Mouse (Mus musculus) liver, adult (tissue): Measurements from ENCODE around the gene Mast3.

ENCODE experiments used
- GATA4 ChIP-seq: IDR thresholded peaks from 2 replicates; pipeline ENCODE4 v1.6.1; 2014; ENCODE audit warnings: mild to moderate bottlenecking, low read length; ENCODE audit not compliant: insufficient replicate concordance

Mast3 gene

DNA sequence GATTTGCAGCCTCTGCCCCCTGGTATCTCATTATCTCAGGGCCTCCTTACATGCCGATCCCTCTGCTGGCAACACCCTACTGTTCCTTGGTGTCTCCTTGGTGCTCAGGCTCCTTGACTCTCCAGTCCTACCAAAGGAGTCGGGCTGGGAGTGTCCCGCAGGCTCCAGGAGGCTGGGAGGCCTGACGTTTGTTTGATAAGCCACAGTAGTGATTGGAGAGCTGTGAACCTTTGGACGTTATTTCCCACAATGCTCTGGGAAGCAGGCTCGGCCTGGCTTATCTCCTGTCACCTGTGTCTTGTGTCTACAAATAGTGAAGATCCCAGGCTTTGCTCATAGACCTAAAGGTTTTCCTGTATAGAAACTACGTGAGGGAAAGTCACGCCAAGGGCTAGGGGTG is 40.8 kb downstream of the Mast3 start:
- peak; percentile 69; the same call in 1 of the 2 replicates for TF ChIP-seq GATA4

DNA sequence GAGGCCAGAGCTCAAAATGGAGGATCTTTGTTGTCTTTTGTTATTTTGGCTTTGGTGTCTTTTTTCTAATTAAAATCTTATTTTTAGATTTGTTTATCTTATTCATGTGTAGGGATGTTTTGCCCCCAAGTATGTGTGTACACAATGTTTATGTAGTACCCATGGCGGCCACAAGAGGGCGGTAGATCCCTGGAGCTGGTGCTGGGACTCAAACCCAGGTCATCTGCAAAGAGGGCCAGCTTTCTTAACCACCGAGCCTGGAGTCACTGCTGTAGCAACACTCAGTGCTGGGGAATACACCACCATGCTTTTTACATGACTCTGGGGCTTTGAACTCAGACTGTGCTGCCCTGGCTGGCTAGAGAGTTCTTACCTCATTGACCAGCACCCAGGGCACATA is 41.5 kb downstream of the Mast3 start:
- TF ChIP-seq GATA4 = no peak

DNA sequence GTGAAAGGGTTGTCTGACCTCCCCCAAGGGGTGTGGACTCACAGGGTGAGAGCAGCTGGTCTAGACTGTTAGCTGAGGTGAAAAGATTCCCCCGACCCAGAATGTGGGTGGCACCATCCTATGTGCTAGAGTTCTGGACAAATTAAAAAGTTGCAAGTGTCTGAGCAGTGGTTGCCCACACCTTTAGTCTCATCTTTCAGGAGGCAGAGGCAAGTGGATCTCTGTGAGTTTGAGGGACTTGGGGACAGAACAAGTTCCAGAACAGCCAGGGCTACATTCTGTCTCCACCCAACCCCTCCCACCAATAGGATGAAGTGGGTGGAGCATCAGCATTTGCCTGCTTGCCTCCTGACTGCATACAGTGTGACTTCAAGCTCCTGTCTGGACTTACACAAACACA is 42.7 kb downstream of the Mast3 start:
- TF ChIP-seq GATA4 = no peak

DNA sequence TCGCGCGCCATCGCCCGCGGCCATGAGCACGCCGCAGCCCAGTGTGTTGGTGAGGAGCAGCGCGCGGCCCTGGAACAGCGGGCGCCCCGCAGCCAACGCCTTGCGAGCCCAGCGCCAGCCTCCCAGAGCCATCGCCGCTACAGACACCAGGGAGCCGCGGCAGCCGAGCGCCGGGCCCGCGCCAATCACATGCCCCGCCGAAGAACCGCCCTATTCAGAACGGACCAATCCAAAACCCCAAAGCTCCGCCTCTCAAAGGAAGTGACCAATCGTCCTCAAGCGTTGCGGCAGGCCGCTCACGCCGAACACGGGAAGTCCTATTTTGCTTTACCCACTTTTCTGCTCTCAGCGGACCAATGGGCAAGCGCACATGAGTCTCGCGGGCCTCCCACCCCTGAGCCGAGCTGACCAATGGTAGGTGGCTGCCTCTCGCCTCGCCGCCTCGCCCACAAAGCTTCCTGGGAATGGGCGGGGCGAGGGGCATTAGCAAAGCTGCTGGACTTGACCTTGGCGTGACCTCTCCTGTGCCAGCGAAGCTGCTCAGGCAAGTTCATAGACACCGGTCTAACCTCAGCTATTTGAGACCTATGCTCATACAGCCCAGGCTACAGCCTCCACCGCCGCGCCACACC is 44.0 kb downstream of the Mast3 start, which contains the start of gene Mpv17l2:
Gene Mpv17l2 (minus strand): TSS at position 172 of the 632 bp plus-strand sequence.
- TF ChIP-seq GATA4 = no peak

DNA sequence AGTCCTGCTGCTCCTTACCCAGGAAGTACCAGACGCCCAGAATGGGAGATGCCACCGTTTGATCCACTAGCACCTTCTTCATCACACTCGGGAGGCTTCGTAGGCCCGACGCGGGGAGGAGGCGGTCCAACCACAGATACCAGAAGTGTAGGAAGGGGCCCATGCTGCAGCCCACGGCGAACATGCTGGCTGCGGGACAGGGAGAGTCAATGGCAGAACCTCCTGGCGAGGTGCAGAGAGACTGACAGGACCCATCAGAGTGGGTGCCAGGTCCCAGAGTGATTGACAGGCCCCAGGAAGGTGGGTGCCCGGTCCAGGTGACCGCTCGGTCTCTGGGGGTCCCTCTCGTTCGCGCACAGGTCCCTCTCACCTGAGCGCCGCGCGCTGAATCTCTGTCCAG is 44.5 kb downstream of the Mast3 start:
- TF ChIP-seq GATA4 = no peak

DNA sequence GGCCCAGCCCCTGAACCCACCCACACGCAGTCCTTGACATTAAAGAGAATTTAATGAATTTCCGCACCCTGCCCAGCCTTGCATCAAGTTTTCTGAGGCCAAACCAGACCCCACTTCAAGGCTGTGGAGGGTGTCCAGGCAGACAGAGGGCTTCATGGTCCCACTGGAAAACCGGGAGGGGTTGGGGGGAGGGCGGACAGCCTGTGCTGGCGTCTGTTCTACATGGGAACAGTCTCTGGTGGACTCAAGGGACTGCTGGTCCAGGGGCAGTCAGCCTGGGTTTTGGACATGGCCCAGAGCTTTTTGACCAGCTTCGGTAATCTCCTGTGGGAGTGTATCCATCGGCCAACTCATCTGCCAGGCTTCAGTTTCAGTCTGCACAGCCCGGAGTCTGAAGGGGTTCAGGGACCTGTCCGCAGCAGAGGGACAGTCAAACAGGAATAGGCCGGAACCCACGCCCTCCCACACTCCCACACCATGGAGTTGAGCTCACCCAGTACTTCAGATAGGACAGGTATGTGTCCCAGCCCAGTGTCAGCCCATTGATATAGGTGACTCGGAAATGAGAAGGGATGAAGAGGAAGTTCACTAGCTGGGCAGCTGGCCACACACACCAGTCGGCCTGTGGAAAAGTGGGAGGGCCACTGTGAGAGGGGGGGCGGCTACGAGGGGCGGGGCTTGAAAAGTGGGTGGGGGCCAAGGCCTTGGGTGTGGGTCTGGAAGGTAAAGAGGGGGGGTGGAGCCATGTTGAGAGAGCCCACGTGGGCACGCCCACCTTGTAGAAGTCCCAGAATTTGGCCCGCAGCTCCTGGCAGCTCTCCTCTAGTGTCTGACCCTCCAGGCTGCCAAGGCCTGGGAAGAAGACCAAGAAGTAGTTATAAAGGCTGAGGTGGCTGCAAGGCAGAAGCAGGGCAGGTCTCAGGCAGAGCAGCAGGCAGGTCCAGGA is 46.0 kb downstream of the Mast3 start:
- no peak for TF ChIP-seq GATA4

DNA sequence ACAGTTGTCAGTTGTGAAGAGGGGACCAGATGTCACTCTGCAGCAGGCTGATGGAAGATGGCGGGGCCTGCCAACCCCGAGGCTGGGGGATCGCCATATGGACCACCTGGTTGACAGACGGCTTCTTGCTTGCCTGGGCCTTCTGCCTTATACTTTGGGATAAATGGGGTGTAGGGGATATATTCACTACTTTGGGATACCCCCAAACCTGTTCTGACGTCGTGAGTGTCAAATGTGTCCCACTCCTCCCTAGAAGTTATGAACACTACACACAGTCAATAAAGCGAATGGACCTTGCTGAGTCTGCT is 46.6 kb downstream of the Mast3 start:
- TF ChIP-seq GATA4 = no peak

DNA sequence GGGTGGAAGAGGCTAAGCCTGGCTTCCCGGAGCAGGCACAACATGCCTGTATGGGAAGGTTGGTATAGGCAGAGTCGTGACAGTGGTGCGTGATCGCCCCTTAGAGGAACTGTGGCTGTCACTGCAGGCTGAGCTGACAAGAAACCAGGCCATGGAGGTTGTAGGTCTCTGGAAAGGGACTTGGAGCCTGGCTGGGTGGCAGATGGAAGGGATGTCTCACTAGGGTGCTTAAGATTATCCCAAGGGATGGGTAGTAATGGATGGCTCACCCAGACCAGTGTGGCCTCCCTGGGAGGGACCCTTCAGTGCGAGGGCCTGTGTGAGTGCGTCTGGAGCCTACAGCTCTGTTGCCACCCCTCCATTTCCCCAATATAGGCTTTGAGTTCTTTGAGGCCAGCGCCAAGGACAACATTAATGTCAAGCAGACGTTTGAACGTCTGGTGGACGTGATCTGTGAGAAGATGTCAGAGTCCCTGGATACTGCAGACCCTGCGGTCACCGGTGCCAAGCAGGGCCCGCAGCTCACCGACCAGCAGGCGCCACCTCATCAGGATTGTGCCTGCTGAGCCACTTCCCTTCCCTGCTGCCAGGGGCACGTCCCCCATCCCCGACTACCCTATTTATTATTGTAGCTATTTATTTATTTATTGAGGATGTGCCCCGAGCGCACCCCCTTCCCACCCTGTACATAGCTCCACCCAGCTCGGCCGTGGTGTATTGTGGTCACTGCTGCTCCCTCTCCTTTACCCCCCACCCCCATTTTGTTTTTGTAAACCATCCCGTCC is 47.1 kb downstream of the Mast3 start:
- TF ChIP-seq GATA4 = no peak

DNA sequence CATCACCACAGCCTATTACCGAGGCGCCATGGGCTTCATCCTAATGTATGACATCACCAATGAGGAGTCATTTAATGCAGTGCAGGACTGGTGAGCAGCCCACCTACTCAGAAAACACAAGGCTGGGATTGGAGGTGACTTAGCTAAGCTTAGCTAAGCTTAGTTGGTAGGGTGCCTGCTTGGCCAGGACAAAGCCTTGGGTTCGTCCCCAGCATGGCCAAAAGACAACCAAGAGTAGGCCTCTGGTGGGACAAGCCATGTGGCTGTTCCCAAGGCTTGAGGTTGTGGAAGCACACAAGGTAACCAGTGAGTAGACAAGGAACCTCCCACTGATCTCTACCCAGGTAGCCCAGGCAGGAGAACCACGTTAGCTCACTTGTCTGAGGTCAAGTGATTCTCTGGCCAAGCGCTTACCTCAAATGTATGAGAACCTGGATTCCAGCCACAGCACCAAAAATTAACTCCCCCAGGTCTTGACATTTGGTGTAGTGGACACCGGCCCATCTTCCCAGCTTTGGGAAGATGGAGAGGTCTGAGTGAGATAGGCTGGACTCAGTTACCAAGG is 48.3 kb downstream of the Mast3 start:
- TF ChIP-seq GATA4 = no peak

DNA sequence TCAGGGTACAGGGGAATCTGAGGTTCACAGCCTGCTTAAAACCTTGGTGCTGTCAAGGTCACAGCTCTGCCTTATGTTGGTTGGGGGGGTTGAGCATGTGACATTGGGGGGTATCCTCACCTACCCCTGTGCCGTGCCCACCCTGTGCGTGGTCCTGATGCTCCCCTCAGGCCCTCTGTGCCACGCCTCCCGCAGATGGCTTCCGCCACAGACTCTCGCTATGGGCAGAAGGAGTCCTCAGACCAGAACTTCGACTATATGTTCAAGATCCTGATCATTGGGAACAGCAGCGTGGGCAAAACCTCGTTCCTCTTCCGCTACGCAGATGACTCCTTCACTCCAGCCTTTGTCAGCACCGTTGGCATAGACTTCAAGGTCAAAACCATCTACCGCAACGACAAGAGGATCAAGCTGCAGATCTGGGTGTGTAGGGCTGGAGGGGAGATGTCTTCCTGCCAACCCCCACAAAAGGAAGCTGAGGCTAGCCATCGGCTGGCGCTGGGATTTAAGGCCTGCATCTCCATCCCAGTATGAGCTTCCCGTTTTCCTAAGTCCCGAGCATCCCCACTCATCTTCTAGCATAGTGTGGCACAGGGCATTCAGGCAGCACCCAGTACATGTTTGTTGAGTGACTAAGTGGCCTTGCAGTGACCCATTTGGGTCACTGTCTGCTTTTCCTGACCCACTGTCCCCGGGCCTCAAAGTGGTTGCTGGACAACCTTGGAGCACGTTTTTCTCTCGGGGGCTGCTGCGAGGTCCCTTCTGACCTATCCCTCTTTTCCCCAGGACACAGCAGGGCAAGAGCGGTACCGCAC is 49.0 kb downstream of the Mast3 start:
- TF ChIP-seq GATA4 = no peak

DNA sequence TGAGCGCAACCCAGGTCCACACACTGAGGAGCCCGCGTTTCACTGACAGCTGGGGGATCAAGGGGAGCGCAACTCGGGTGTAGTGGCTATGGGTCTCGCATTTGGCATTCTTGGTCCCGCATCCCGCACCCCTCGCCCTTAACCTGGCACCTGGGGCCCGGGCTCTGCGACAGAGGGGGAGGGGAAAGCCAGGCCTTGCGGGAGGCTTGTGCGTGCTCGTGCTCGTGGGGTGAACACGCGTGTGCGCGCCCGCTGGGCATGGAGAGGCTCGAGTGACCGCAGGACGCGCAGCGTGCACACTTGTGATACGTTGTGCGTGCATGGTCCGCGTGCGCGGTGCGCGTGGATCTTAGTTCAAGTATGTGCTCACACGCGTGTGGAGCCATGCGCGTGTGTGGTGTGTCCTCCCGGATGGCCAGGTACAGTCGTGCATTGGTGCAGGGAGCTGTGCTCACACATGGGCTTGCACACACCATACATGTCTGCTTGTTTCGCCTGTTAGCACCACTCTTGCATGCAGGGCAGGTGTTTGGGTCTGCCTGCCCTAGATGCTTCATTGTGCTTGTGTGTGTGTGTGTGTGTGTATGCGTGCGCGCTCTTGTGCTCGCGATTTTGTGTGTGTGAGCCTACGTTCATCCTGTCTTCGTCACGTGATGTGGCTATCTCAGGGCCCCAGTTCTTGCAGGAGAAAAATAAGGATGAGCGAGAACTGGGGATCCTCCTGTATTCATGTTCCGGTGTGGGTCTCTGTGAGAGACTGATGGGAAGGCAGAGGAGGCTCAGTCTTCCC is 49.8 kb downstream of the Mast3 start:
- no peak for TF ChIP-seq GATA4

DNA sequence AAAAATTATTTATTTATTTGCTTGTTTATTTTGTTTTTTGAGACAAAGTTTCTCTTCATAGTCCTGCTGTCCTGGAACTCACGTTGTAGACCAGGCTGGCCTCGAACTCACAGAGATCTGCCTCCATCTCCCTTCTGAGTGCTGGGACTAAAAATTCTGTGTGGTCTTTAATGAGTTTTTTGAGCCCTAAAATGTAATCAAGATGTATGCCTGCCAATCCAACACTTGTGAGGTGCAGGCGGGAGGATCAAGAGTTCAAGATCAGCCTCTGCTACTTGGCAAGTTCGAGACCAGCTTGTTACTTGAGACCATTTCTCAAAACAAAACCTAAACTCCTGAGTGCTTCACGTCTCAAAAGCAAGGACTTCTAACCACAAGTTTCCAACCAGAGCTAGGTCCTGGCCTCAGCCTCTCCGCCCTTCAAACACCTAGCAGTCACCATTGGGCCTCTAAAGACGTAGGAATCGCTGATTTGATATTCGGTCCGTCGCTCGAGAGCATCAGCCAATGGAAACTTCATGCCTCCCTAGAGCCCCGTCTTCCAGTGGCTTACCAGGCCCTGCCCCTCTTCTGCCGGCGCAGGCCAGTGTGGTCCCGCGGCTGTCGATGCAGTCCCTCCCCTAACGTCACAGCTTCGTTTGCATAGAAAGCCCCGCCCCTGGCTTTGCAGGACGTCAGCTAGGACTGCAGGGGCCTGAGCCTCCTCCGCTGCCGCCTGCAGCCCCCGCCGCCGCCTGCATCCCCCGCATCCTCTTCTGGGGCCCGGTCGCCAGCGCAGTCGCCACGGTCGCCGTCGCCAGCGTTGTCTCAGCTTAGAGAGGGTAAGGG is 50.6 kb downstream of the Mast3 start, which contains the start of gene Rab3a:
Gene Rab3a (plus strand): TSS at position 637 of the 828 bp plus-strand sequence.
- no peak; the same call in 1 of the 2 replicates for TF ChIP-seq GATA4

DNA sequence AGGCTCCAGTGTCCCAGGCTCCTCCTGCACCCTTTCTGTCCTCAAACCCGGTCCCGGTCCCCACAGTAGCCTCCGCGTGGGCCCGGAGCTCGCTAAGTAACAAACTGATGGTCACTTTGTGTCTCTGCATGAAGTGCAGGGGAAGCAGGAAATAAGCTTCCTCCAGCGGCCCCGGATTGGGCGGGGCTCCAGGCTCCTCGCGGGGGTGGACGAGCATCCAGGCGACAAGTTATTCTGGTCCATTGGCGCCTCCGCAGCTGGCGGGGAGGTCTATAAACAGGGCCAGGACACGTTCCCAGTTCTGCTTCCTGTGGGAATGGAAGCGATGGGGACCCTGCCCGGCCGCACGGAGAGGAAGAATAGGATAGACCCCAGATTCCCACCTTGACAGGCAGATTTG is 51.7 kb downstream of the Mast3 start:
- peak; percentile 53; the same call in 1 of the 2 replicates for TF ChIP-seq GATA4
